Mouse (Mus musculus) midbrain, embryonic 16.5 days (tissue): Measurements from ENCODE around the gene Atrnl1. TPM values are rescaled to one million over a fixed set of nuclear protein-coding genes. Genes with fewer than 3 reads are reported as not detected.

Experiments used
- ATAC-seq: fragments of 200-750 bp; cut with Nextera tagmentation; 2 replicates; pipeline ENCODE4 v1.8.0; 2017; ENCODE audit warnings: moderate TSS enrichment
- H3K27ac ChIP-seq: fragments of 300-500 bp; sonication (generic); 2 replicates; pipeline ENCODE4 v1.5.1; 2014; ENCODE audit warnings: mild to moderate bottlenecking, low read length, mixed read lengths
- H3K27me3 ChIP-seq: fragments of 300-500 bp; sonication (generic); 2 replicates; pipeline ENCODE4 v1.6.1; 2014; ENCODE audit warnings: low read depth, low read length, mixed read lengths; ENCODE audit not compliant: control insufficient read depth, insufficient read depth
- H3K36me3 ChIP-seq: fragments of 300-500 bp; sonication (generic); 2 replicates; pipeline ENCODE4 v1.6.1; 2014; ENCODE audit warnings: mild to moderate bottlenecking, low read length, moderate library complexity, mixed read lengths; ENCODE audit not compliant: control insufficient read depth, insufficient read depth
- H3K4me1 ChIP-seq: fragments of 300-500 bp; sonication (generic); 2 replicates; pipeline ENCODE4 v1.6.1; 2014; ENCODE audit warnings: mild to moderate bottlenecking, low read length, mixed read lengths; ENCODE audit not compliant: control insufficient read depth, insufficient read depth
- H3K4me2 ChIP-seq: fragments of 300-500 bp; sonication (generic); 2 replicates; pipeline ENCODE4 v1.6.1; 2014; ENCODE audit warnings: mild to moderate bottlenecking, low read length, mixed read lengths
- H3K4me3 ChIP-seq: fragments of 300-500 bp; sonication (generic); 2 replicates; pipeline ENCODE4 v1.5.1; 2014; ENCODE audit warnings: low read depth, mild to moderate bottlenecking, low read length, moderate library complexity, mixed read lengths
- H3K9ac ChIP-seq: fragments of 300-500 bp; sonication (generic); 2 replicates; pipeline ENCODE4 v1.6.1; 2014; ENCODE audit warnings: low read depth, low read length, mixed read lengths
- H3K9me3 ChIP-seq: fragments of 300-500 bp; sonication (generic); replicated peaks from 2 replicates; pipeline ENCODE4 v1.6.1; 2014; ENCODE audit warnings: mild to moderate bottlenecking, low read length, mixed read lengths; ENCODE audit not compliant: control insufficient read depth, poor library complexity, severe bottlenecking
- WGBS: fragments of 180-500 bp; shearing (Covaris S2); extraction: QIAGEN DNeasy Blood & Tissue Kit; methylation state at CpG from one replicate; pipeline ENCODE4 v1.1.7; 2014; 5-methylcytosine and 5-hydroxymethylcytosine counted together
- polyA plus RNA-seq: library from polyadenylated mRNA; unstranded; fragments of >200 nt; fragmentation: Nextera tagmentation; extraction: Ambion mirVana; gene quantifications from 2 replicates; pipeline ENCODE4 v1.2.1, GENCODE M21; 2015

Atrnl1 gene
- polyA plus RNA-seq, 1 experiment from 2014 or later: 8.3 TPM

DNA sequence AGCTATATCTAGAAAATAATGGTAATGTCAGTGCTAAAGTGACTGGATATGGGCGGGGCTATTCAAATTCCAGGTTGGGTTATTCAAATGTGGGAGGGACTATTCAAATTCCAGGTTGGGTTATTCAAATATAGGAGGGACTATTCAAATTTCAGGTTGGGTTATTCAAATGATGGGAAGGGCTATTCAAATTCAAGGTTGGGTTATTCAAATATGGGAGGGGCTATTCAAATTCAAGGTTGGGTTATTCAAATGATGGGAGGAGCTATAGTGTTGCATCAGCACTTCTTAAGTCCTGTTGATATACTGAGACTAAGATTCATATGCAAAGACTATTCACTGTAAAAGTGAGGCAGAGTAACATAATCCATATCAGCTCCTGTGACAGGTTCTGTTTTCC is 283.4 kb downstream of the Atrnl1 start:
- Histone ChIP-seq H3K36me3 (no peaks in the 10 kb centered on the region), H3K27me3 (no peaks in the 10 kb centered on the region), H3K27ac (no peak overlapping the region), H3K4me2 (no peak overlapping the region), H3K9me3 (no peaks in the 10 kb centered on the region), H3K4me3 (no peak overlapping the region), H3K4me1 (0 out of 2 replicates have a peak, but pooled peaks cover 2% of the 10 kb centered on the region), H3K9ac (no peak overlapping the region)
- no peak for ATAC-seq
- WGBS: 38% methylated on average over 1 of the region's 1 CpGs

DNA sequence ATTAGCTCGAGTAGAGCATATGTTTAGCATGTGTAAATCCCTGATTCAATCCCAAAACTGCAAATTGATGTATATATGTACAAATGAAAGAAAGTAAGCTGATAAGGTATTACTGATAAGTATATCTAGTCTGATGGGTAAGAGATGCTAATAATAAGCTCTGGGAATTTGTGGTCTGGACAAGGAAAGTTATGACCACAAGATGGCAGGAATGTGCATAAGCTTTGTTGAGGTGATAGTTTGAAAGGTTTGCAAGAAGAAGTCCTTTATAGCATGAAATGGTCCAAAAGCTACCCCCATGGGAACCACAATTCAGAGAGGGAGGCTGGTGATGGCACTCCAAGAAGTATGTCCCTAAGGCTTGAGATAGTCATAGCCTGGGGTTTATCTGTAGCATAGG is 289.2 kb downstream of the Atrnl1 start:
- whole genome bisulfite sequencing: 72% methylated on average over 1 of the region's 1 CpGs
- Histone ChIP-seq H3K9ac (no peak overlapping the region), H3K27me3 (no peaks in the 10 kb centered on the region), H3K27ac (no peak overlapping the region), H3K36me3 (no peaks in the 10 kb centered on the region), H3K4me3 (no peak overlapping the region), H3K4me1 (no peaks in the 10 kb centered on the region), H3K4me2 (no peak overlapping the region), H3K9me3 (no peaks in the 10 kb centered on the region)
- no peak for ATAC-seq

DNA sequence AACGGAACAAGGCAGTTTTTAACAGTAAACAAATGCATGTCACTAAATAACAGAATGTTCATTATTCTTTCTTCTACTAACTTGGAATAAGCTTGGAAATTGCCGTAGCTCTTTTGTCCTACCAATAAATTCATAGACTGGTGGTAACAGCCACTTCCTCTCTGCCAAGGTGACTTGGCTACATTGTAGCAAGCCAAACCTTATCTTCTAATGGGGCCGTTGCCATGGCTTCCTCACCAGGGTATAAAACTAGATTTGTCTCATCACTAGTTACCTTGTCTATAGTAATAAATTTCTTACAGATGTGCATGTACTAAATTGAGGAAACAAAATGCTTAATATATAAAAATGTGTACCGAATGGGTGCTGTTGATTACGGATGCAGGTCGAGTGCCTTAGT is 298.6 kb downstream of the Atrnl1 start:
- Histone ChIP-seq H3K4me1 (no peaks in the 10 kb centered on the region), H3K36me3 (no peaks in the 10 kb centered on the region), H3K4me2 (no peak overlapping the region), H3K27ac (no peak overlapping the region), H3K4me3 (no peak overlapping the region), H3K9me3 (no peaks in the 10 kb centered on the region), H3K9ac (no peak overlapping the region), H3K27me3 (no peaks in the 10 kb centered on the region)
- no peak for ATAC-seq
- 94% methylated on average over 6 of the region's 6 CpGs for WGBS

DNA sequence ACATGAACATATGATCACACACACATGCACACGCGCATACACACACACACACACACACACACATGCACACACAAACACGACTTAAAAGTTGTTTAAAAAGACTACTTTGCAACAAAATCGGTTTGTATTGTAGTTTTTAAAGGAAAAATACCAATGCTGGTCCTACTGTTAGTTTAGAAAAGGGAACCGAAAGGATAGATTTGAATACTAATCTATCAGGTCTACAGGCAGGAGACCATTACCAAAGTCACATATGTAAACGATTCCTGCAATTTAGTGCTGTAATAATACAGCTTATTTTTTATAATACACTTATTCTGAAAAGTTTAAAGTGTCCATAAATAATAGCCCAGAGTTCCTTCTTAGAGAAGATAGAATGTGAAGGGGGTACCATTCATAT is 299.8 kb downstream of the Atrnl1 start:
- 90% methylated on average over 6 of the region's 6 CpGs for WGBS
- H3K9me3 ChIP-seq: no peaks in the 10 kb centered on the region
- no peaks in the 10 kb centered on the region for H3K4me1 ChIP-seq
- H3K27ac ChIP-seq: no peak overlapping the region
- H3K4me2 ChIP-seq: no peak overlapping the region
- no peaks in the 10 kb centered on the region for H3K36me3 ChIP-seq
- no peak overlapping the region for H3K9ac ChIP-seq
- no peak for ATAC-seq
- no peaks in the 10 kb centered on the region for H3K27me3 ChIP-seq
- H3K4me3 ChIP-seq: no peak overlapping the region

DNA sequence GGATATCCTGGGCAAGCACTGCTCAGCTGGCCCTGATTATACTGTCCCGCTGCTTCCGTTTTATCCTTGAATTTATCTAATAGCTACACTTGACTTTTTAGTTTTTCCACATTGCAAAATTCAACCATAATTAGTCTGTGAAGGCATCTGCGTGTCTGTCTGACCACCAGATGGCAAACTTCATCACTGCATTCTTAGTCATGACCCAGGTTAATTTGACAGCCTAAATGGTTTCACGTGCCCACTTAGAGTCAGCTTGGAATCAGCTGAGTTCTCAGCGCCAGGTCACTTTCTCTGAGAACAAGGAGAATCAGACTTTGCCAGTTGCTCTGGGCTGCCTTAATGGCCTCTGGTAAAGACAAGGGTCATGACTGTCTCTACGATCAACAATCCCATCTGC is 305.5 kb downstream of the Atrnl1 start:
- no peak overlapping the region for H3K9ac ChIP-seq
- H3K27me3 ChIP-seq: no peaks in the 10 kb centered on the region
- no peaks in the 10 kb centered on the region for H3K36me3 ChIP-seq
- H3K9me3 ChIP-seq: peaks cover 3% of the 10 kb centered on the region; the same call in 1 of the 2 replicates
- no peak overlapping the region for H3K27ac ChIP-seq
- no peak overlapping the region for H3K4me3 ChIP-seq
- no peak for ATAC-seq
- WGBS: 68% methylated on average over 6 of the region's 6 CpGs
- H3K4me1 ChIP-seq: no peaks in the 10 kb centered on the region
- H3K4me2 ChIP-seq: no peak overlapping the region

DNA sequence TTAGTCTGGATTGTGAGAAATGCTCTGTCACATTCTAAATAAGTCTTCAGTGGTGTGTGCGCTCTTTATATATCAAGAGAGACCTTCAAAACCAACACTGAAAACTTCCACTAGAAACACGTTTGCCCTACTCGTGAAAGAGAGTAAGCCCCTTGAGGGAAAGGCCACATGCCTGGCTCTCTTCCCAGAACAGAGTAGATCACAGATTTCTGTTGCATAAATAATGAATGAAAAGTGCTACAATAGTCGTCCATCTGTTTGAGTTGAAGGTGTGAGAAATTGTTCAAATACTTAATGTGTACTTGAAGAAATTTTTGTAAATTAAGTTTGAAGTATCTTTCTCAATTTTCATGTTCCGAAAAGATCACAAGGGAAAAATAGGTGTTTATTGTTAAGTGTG is 312.2 kb downstream of the Atrnl1 start:
- Histone ChIP-seq H3K9me3 (peaks cover 3% of the 10 kb centered on the region; the same call in 1 of the 2 replicates), H3K4me3 (no peak overlapping the region), H3K36me3 (no peaks in the 10 kb centered on the region), H3K27ac (no peak overlapping the region), H3K4me2 (no peak overlapping the region), H3K9ac (no peak overlapping the region), H3K27me3 (no peaks in the 10 kb centered on the region), H3K4me1 (peaks cover 9% of the 10 kb centered on the region)
- WGBS: 77% methylated on average over 5 of the region's 5 CpGs
- ATAC-seq: no peak

DNA sequence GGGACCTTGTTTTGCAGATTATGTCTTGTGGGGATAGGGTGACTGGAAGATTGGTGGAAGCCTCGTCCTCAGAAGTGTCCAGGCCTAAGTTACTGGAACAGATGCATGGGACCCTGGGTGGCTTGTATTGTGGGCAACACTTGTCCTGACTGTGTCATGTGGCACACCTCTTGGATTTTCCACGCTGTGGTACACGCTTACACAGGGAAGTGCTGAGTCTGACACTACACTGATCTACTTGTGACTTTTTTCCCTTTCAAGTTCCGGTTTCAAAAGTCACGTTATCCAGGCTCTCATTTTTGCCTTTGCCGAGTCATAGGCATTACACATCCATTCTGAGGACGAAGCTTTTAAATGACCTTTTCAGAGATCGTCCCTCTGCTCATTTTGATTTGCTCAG is 314.0 kb downstream of the Atrnl1 start:
- 60% methylated on average over 8 of the region's 8 CpGs for WGBS
- no peak for ATAC-seq
- Histone ChIP-seq H3K9ac (no peak overlapping the region), H3K4me2 (no peak overlapping the region), H3K36me3 (no peaks in the 10 kb centered on the region), H3K27me3 (no peaks in the 10 kb centered on the region), H3K4me3 (no peak overlapping the region), H3K27ac (no peak overlapping the region), H3K4me1 (peaks cover 13% of the 10 kb centered on the region), H3K9me3 (peaks cover 3% of the 10 kb centered on the region; the same call in 1 of the 2 replicates)

DNA sequence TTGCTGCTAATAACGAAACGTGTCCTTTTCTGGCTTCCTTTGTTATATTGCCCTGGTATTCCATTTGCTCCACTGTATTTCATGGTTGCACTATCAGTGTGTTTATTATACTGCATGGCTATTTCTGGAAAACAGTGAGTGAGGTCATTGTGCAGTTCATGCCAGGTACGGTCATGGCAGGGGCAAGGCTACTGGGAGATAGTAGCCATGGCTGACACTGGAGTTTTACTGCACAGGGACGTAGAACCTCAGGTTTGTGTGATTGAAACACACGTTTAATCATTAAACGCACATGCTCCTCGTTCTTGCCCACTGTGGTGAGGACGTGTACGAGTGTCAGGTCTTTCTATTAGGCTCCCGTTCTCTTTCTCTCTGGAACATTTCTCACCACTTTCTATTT is 314.8 kb downstream of the Atrnl1 start:
- ATAC-seq: no peak
- 86% methylated on average over 10 of the region's 10 CpGs for WGBS
- no peak overlapping the region for H3K4me2 ChIP-seq
- no peak overlapping the region for H3K4me3 ChIP-seq
- H3K9ac ChIP-seq: no peak overlapping the region
- H3K9me3 ChIP-seq: peaks cover 3% of the 10 kb centered on the region; the same call in 1 of the 2 replicates
- H3K27me3 ChIP-seq: no peaks in the 10 kb centered on the region
- no peaks in the 10 kb centered on the region for H3K36me3 ChIP-seq
- no peak overlapping the region for H3K27ac ChIP-seq
- peaks cover 13% of the 10 kb centered on the region for H3K4me1 ChIP-seq

DNA sequence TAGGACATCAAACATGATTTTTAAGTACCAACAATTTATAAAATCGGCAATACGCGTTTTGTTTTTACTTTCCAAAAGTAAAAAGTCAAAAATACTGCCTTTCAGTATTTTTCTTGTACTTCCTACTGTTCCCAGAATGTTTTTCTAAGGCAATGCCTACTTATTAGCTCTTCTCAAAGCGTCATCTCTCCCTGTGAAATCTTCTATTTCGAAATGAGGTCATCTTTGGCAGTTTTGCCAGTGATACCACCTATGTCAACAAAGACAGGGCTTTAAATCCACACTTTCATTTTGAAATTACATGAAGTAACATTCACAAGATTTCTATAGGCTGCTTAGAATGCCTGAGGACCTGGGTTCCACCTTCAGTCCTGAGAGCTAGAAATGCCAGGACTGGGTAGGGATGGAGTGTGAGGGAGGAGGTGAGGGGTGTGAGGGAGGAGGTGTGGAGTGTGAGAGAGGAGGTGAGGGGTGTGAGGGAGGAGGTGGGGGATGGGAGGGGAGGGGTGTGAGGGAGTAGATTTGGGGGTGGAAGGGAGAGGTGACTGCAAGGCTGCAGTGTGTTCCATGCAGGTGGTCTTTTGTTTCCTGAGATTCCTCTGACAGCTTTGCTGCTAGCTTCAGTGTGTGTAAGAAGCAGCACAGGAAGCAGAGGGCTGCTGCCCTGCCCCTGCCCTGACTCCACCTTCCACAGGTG is 315.5 kb downstream of the Atrnl1 start:
- Histone ChIP-seq H3K4me1 (peaks cover 13% of the 10 kb centered on the region), H3K9me3 (no peaks in the 10 kb centered on the region), H3K9ac (no peak overlapping the region), H3K4me2 (no peak overlapping the region), H3K4me3 (no peak overlapping the region), H3K27ac (no peak overlapping the region), H3K36me3 (no peaks in the 10 kb centered on the region), H3K27me3 (no peaks in the 10 kb centered on the region)
- ATAC-seq: peak; percentile 73; the same call in 1 of the 2 replicates
- 92% methylated on average over 5 of the region's 5 CpGs for WGBS
